ENCODE assay signal across 14 mouse cellular contexts in genomic region chr5:35610381-35610780, GRCm38 (mm10).
"Had no signal": no experiment of that assay in that cellular context is flagged by ENCODE, and none has a peak within 500 bp of the region (broad histone marks: within the 10 kb centered on the region; RNA-seq: fewer than 3 reads in every experiment).

No protein-coding gene starts in this region.

- H3K4me3 ChIP-seq: liver, embryonic 13.5 days; midbrain, embryonic 13.5 days; neural tube, embryonic 12.5 days; neural tube, embryonic 15.5 days; stomach, embryonic 15.5 days had no signal

- DNase-seq: liver, embryonic 13.5 days; lung, adult 2 months; lung, postnatal 14 days; lung, postnatal 4 days; right cerebral cortex, adult 18-20 months; right cerebral cortex, postnatal 25 days; spleen, adult 18-20 months; thymus, adult 2 months; thymus, postnatal 14 days; thymus, postnatal 4 days had no signal

- H3K27me3 ChIP-seq: liver, embryonic 13.5 days; midbrain, embryonic 13.5 days; neural tube, embryonic 12.5 days; neural tube, embryonic 15.5 days; stomach, embryonic 15.5 days had no signal

- H3K4me1 ChIP-seq: liver, embryonic 13.5 days had no signal

- H3K27ac ChIP-seq: liver, embryonic 13.5 days; midbrain, embryonic 13.5 days; neural tube, embryonic 12.5 days; neural tube, embryonic 15.5 days; stomach, embryonic 15.5 days had no signal

- H3K4me2 ChIP-seq: liver, embryonic 13.5 days; midbrain, embryonic 13.5 days; neural tube, embryonic 15.5 days; stomach, embryonic 15.5 days had no signal

- H3K36me3 ChIP-seq: liver, embryonic 13.5 days; neural tube, embryonic 12.5 days; stomach, embryonic 15.5 days had no signal

- H3K9ac ChIP-seq: liver, embryonic 13.5 days; midbrain, embryonic 13.5 days; neural tube, embryonic 12.5 days; neural tube, embryonic 15.5 days; stomach, embryonic 15.5 days had no signal

- H3K9me3 ChIP-seq: liver, embryonic 13.5 days; midbrain, embryonic 13.5 days; neural tube, embryonic 12.5 days; neural tube, embryonic 15.5 days; stomach, embryonic 15.5 days had no signal
